ENCODE assay signal across 23 mouse cellular contexts in the genomic region with DNA sequence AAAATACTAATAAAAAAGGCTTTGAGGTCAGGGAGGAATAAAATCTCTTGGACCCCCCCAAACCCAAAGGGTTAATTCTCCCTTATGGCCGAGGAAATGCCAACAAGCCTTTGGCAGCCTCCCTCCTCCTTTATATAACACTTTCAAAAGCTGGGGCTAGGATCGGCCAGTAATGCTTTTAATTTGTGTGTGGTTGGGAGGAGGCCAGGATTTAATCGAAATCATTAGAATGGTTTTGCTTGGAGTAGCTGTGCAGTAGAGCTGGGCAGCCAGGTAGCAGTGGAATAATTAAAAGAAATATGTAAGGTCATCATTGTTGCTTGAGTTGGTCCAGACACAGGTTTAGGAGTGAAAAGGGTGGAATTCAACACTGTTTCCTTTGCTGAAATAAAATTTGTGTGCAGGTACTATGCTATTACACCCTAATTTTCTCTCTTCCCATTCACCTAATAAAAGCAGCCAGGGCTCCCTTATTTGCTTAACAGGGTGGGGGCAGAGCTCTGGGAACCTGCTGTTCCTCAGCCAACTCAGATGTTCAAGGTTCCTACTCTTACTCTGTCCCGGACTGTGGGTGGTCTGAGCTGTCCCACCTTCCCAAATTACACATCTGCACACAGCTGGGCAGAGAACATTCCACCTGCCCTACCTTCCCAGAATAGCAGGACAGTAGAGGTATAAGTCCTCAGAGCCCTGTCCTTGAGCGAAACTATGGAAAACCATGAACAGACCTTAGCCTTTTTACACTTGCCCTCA.
DNase-seq lines count a peak whose midpoint lies in the region; ATAC-seq and TF ChIP-seq lines count a peak whose summit lies in the region.
"Had no signal": no experiment of that assay in that cellular context is flagged by ENCODE, and none has a peak within 500 bp of the region (broad histone marks: within the 10 kb centered on the region; RNA-seq: fewer than 3 reads in every experiment).

No protein-coding gene starts in this region.

- peak; percentile 58; the same call in 1 of the 2 replicates for ATAC-seq in forebrain, embryonic 15.5 days (replicated peaks)
- ATAC-seq in kidney, embryonic 14.5 days (ENCODE audit: low FRiP score, low TSS enrichment): no peak
- ATAC-seq in limb, embryonic 12.5 days (ENCODE audit: insufficient number of reproducible peaks, insufficient read depth, low FRiP score, low TSS enrichment, low read depth): peak; percentile 52; the same call in 1 of the 2 replicates
- no peak for ATAC-seq in midbrain, postnatal 0 days (ENCODE audit: low FRiP score)
- ATAC-seq: activated CD4-positive, CD25-positive, alpha-beta regulatory T cell, adult 4 months; hindbrain, embryonic 16.5 days; inflammation-experienced regulatory T-cells, adult 6 months; Patski had no signal

- peaks cover 9% of the 10 kb centered on the region; the same call in 1 of the 2 replicates for H3K4me1 ChIP-seq in forebrain, embryonic 15.5 days
- no peaks in the 10 kb centered on the region for H3K4me1 ChIP-seq in forebrain, embryonic 10.5 days
- H3K4me1 ChIP-seq in kidney, adult 2 months (ENCODE audit: control insufficient read depth, insufficient read depth, low read length): no peaks in the 10 kb centered on the region
- H3K4me1 ChIP-seq in kidney, embryonic 14.5 days (ENCODE audit: control insufficient read depth, insufficient read depth, low read length): no peaks in the 10 kb centered on the region
- H3K4me1 ChIP-seq in limb, embryonic 12.5 days (replicated peaks): peaks cover 10% of the 10 kb centered on the region
- no peaks in the 10 kb centered on the region for H3K4me1 ChIP-seq in midbrain, postnatal 0 days (ENCODE audit: insufficient read depth, low read length)
- H3K4me1 ChIP-seq: hindbrain, embryonic 12.5 days had no signal

- H3K4me2 ChIP-seq in forebrain, embryonic 15.5 days (replicated peaks): no peak overlapping the region
- H3K4me2 ChIP-seq in kidney, embryonic 14.5 days (replicated peaks; ENCODE audit: low read depth, low read length): no peak overlapping the region
- H3K4me2 ChIP-seq in limb, embryonic 12.5 days: no peak overlapping the region
- H3K4me2 ChIP-seq in midbrain, postnatal 0 days (ENCODE audit: low read depth, low read length, poor library complexity, severe bottlenecking): no peak overlapping the region
- H3K4me2 ChIP-seq: embryonic facial prominence, embryonic 15.5 days; hindbrain, embryonic 12.5 days had no signal

- no peaks in the 10 kb centered on the region for H3K36me3 ChIP-seq in forebrain, embryonic 15.5 days
- no peaks in the 10 kb centered on the region for H3K36me3 ChIP-seq in forebrain, embryonic 10.5 days (replicated peaks)
- H3K36me3 ChIP-seq in kidney, adult 2 months (ENCODE audit: control insufficient read depth, insufficient read depth, low read length): no peaks in the 10 kb centered on the region
- H3K36me3 ChIP-seq in kidney, embryonic 14.5 days (ENCODE audit: control insufficient read depth, insufficient read depth, low read length): no peaks in the 10 kb centered on the region
- no peaks in the 10 kb centered on the region for H3K36me3 ChIP-seq in limb, embryonic 12.5 days
- H3K36me3 ChIP-seq in midbrain, postnatal 0 days (ENCODE audit: insufficient read depth, low read length): no peaks in the 10 kb centered on the region
- H3K36me3 ChIP-seq: embryonic facial prominence, embryonic 15.5 days; hindbrain, embryonic 12.5 days had no signal

- 42% methylated on average over 5 of the region's 5 CpGs for WGBS in forebrain, embryonic 15.5 days
- 85% methylated on average over 5 of the region's 5 CpGs for WGBS in forebrain, embryonic 10.5 days
- 58% methylated on average over 5 of the region's 5 CpGs for WGBS in kidney, adult 2 months
- 71% methylated on average over 5 of the region's 5 CpGs for WGBS in kidney, embryonic 14.5 days
- whole genome bisulfite sequencing in limb, embryonic 12.5 days: 36% methylated on average over 5 of the region's 5 CpGs
- 67% methylated on average over 5 of the region's 5 CpGs for WGBS in midbrain, postnatal 0 days

- no peak overlapping the region for H3K4me3 ChIP-seq in forebrain, embryonic 15.5 days
- no peak overlapping the region for H3K4me3 ChIP-seq in forebrain, embryonic 10.5 days
- H3K4me3 ChIP-seq in kidney, adult 2 months (ENCODE audit: insufficient read depth, low read depth, low read length): no peak overlapping the region
- H3K4me3 ChIP-seq in kidney, embryonic 14.5 days (ENCODE audit: low read length): no peak overlapping the region
- no peak overlapping the region for H3K4me3 ChIP-seq in limb, embryonic 12.5 days (replicated peaks)
- no peak overlapping the region for H3K4me3 ChIP-seq in midbrain, postnatal 0 days (ENCODE audit: low read depth, low read length)
- H3K4me3 ChIP-seq: embryonic facial prominence, embryonic 15.5 days; erythroblast, embryonic 14.5 days; gastrocnemius, adult 2 months; hindbrain, embryonic 12.5 days had no signal

- no peak for DNase-seq in forebrain, embryonic 10.5 days (ENCODE audit: extremely low spot score, low spot score)
- peak; percentile 47 for DNase-seq in kidney, adult 2 months
- peak; percentile 5 for DNase-seq in brain, adult 2 months (ENCODE audit: low read depth, low spot score)
- no peak for DNase-seq in midbrain, postnatal 0 days (ENCODE audit: low spot score)
- DNase-seq in ovary, postnatal 36 days (ENCODE audit: low spot score): no peak
- DNase-seq: adrenal gland, postnatal 14 days; cerebellum, adult 8-10 months; cerebellum, postnatal 14 days; embryo, embryonic 11 days; gastrocnemius, adult 2 months; gastrocnemius, postnatal 25 days; heart, postnatal 10 days; heart, postnatal 4 days had no signal

- TF ChIP-seq CTCF in kidney, adult 2 months (conservative IDR thresholded peaks at IDR 0.05; ENCODE audit: insufficient read depth, insufficient read length, low read depth, low read length): no peak
- no peak for TF ChIP-seq CTCF in midbrain, postnatal 0 days (IDR thresholded peaks at IDR 0.05)

- no peak overlapping the region for H3K9ac ChIP-seq in forebrain, embryonic 15.5 days (replicated peaks)
- no peak overlapping the region for H3K9ac ChIP-seq in kidney, embryonic 14.5 days (ENCODE audit: low read depth, low read length)
- no peak overlapping the region for H3K9ac ChIP-seq in limb, embryonic 12.5 days (replicated peaks)
- no peak overlapping the region for H3K9ac ChIP-seq in midbrain, postnatal 0 days (replicated peaks; ENCODE audit: low read length, poor library complexity, severe bottlenecking)
- H3K9ac ChIP-seq: embryonic facial prominence, embryonic 15.5 days; hindbrain, embryonic 12.5 days had no signal

- H3K27me3 ChIP-seq in forebrain, embryonic 15.5 days: no peaks in the 10 kb centered on the region
- no peaks in the 10 kb centered on the region for H3K27me3 ChIP-seq in forebrain, embryonic 10.5 days (ENCODE audit: poor library complexity, severe bottlenecking)
- no peaks in the 10 kb centered on the region for H3K27me3 ChIP-seq in kidney, adult 2 months (replicated peaks; ENCODE audit: control insufficient read depth, insufficient read depth, low read length)
- no peaks in the 10 kb centered on the region for H3K27me3 ChIP-seq in kidney, embryonic 14.5 days (ENCODE audit: control insufficient read depth, insufficient read depth, low read length)
- H3K27me3 ChIP-seq in limb, embryonic 12.5 days: peaks cover 17% of the 10 kb centered on the region
- no peaks in the 10 kb centered on the region for H3K27me3 ChIP-seq in midbrain, postnatal 0 days (ENCODE audit: insufficient read depth, low read length)
- H3K27me3 ChIP-seq: embryonic facial prominence, embryonic 15.5 days; hindbrain, embryonic 12.5 days; Patski had no signal

- H3K9me3 ChIP-seq in forebrain, embryonic 15.5 days: no peaks in the 10 kb centered on the region
- H3K9me3 ChIP-seq in forebrain, embryonic 10.5 days: peaks cover 9% of the 10 kb centered on the region; the same call in 1 of the 2 replicates
- H3K9me3 ChIP-seq in kidney, embryonic 14.5 days (ENCODE audit: control insufficient read depth, low read length): 0 out of 2 replicates have a peak, but pooled peaks cover 2% of the 10 kb centered on the region
- peaks cover 12% of the 10 kb centered on the region; the same call in 1 of the 2 replicates for H3K9me3 ChIP-seq in limb, embryonic 12.5 days
- H3K9me3 ChIP-seq in midbrain, postnatal 0 days (ENCODE audit: low read length): 0 out of 2 replicates have a peak, but pooled peaks cover 2% of the 10 kb centered on the region
- H3K9me3 ChIP-seq: embryonic facial prominence, embryonic 15.5 days; hindbrain, embryonic 12.5 days had no signal

- no peak overlapping the region for H3K27ac ChIP-seq in forebrain, embryonic 15.5 days (replicated peaks)
- H3K27ac ChIP-seq in forebrain, embryonic 10.5 days: no peak overlapping the region
- H3K27ac ChIP-seq in kidney, adult 2 months (ENCODE audit: insufficient read depth, low read depth, low read length): no peak overlapping the region
- no peak overlapping the region for H3K27ac ChIP-seq in kidney, embryonic 14.5 days (ENCODE audit: low read depth, low read length)
- no peak overlapping the region for H3K27ac ChIP-seq in limb, embryonic 12.5 days
- H3K27ac ChIP-seq in midbrain, postnatal 0 days (ENCODE audit: low read depth, low read length): no peak overlapping the region
- H3K27ac ChIP-seq: embryonic facial prominence, embryonic 15.5 days; gastrocnemius, adult 2 months; hindbrain, embryonic 12.5 days had no signal

- no peak for TF ChIP-seq POLR2A in kidney, adult 2 months (IDR thresholded peaks at IDR 0.05; ENCODE audit: low read depth, low read length)

Comparison
In these comparisons a context has a peak if more than half of its experiments do, and no peak if none do; other contexts are left out.
1. ATAC-seq: peak in forebrain, embryonic 15.5 days (single experiment) and limb, embryonic 12.5 days (single experiment); none in kidney, embryonic 14.5 days (single experiment) and midbrain, postnatal 0 days (single experiment).
2. DNase-seq: peak in kidney, adult 2 months (single experiment) and brain, adult 2 months (single experiment); none in forebrain, embryonic 10.5 days (single experiment), midbrain, postnatal 0 days (single experiment) and ovary, postnatal 36 days (single experiment).